Mouse (Mus musculus) embryonic facial prominence, embryonic 12.5 days (tissue): ENCODE results near the gene Il16. TPM values are rescaled to one million over a fixed set of nuclear protein-coding genes. Genes with fewer than 3 reads are reported as not detected.
"Not testable (repeated sequence)": the region's sequence is repeated elsewhere in the genome, so short reads cannot be mapped to it uniquely, and the experiment has no call there.

ENCODE experiments used
- ATAC-seq: fragments of 200-750 bp; cut with Nextera tagmentation; 2 replicates; pipeline ENCODE4 v1.8.0; 2017; ENCODE audit not compliant: insufficient number of reproducible peaks, insufficient read depth, low FRiP score, low TSS enrichment
- H3K27ac ChIP-seq: fragments of 300-500 bp; sonication (generic); 2 replicates; pipeline ENCODE4 v1.5.1; 2016; ENCODE audit warnings: mild to moderate bottlenecking
- H3K27me3 ChIP-seq: fragments of 300-500 bp; sonication (generic); 2 replicates; pipeline ENCODE4 v1.6.1; 2016; ENCODE audit warnings: mild to moderate bottlenecking, moderate library complexity
- H3K36me3 ChIP-seq: fragments of 300-500 bp; sonication (generic); 2 replicates; pipeline ENCODE4 v1.6.1; 2016; ENCODE audit warnings: mild to moderate bottlenecking
- H3K4me1 ChIP-seq: fragments of 300-500 bp; sonication (generic); 2 replicates; pipeline ENCODE4 v1.6.1; 2016
- H3K4me2 ChIP-seq: fragments of 300-500 bp; sonication (generic); replicated peaks from 2 replicates; pipeline ENCODE4 v1.6.1; 2016; ENCODE audit warnings: mild to moderate bottlenecking, moderate library complexity
- H3K4me3 ChIP-seq: fragments of 300-500 bp; sonication (generic); 2 replicates; pipeline ENCODE4 v1.5.1; 2016; ENCODE audit warnings: mild to moderate bottlenecking
- H3K9ac ChIP-seq: fragments of 300-500 bp; sonication (generic); 2 replicates; pipeline ENCODE4 v1.6.1; 2016; ENCODE audit warnings: mild to moderate bottlenecking, moderate library complexity
- H3K9me3 ChIP-seq: fragments of 300-500 bp; sonication (generic); 2 replicates; pipeline ENCODE4 v1.6.1; 2016; ENCODE audit warnings: mild to moderate bottlenecking, moderate library complexity
- WGBS: fragments of 180-500 bp; shearing (Covaris S2); methylation state at CpG from one replicate; pipeline ENCODE4 v1.1.7; 2016; 5-methylcytosine and 5-hydroxymethylcytosine counted together
- polyA plus RNA-seq: library from polyadenylated mRNA; unstranded; fragments of >200 nt; fragmentation: Nextera tagmentation; extraction: Ambion mirVana; gene quantifications from 2 replicates; pipeline ENCODE4 v1.2.1, GENCODE M21; 2016

The Il16 gene
- polyA plus RNA-seq, 1 experiment from 2014 or later = 3.1 TPM

GRCm38 (mm10) chr7:83713639-83714038, 31.9 kb downstream of the Il16 start:
- H3K4me2 ChIP-seq = no peak overlapping the region
- no peaks in the 10 kb centered on the region for H3K36me3 ChIP-seq
- peaks cover 6% of the 10 kb centered on the region; the same call in 1 of the 2 replicates for H3K9me3 ChIP-seq
- no peaks in the 10 kb centered on the region for H3K4me1 ChIP-seq
- H3K27ac ChIP-seq = no peak overlapping the region
- no peak overlapping the region for H3K9ac ChIP-seq
- H3K4me3 ChIP-seq = no peak overlapping the region
- ATAC-seq = no peak
- H3K27me3 ChIP-seq = no peaks in the 10 kb centered on the region
- 74% methylated on average over 1 of the region's 1 CpGs for WGBS

GRCm38 (mm10) chr7:83711676-83712259, 33.8 kb downstream of the Il16 start:
- H3K36me3 ChIP-seq, H3K9me3 ChIP-seq, H3K4me3 ChIP-seq, H3K27me3 ChIP-seq, H3K4me1 ChIP-seq, ATAC-seq, H3K9ac ChIP-seq, H3K4me2 ChIP-seq, H3K27ac ChIP-seq: not testable (repeated sequence)
- WGBS = 89% methylated on average over 10 of the region's 10 CpGs

GRCm38 (mm10) chr7:83703046-83703775, 42.3 kb downstream of the Il16 start:
- Histone ChIP-seq H3K4me2 (0 out of 2 replicates have a peak overlapping the region, but pooled peaks have one; percentile 9), H3K4me3 (no peak overlapping the region), H3K9ac (no peak overlapping the region), H3K4me1 (peaks cover 12% of the 10 kb centered on the region), H3K27me3 (no peaks in the 10 kb centered on the region), H3K9me3 (no peaks in the 10 kb centered on the region), H3K36me3 (no peaks in the 10 kb centered on the region), H3K27ac (peak overlapping the region; percentile 60; the same call in 1 of the 2 replicates)
- ATAC-seq = no peak
- WGBS = 35% methylated on average over 9 of the region's 9 CpGs

GRCm38 (mm10) chr7:83699066-83699745, 46.3 kb downstream of the Il16 start:
- H3K27ac ChIP-seq = no peak overlapping the region
- H3K9ac ChIP-seq = no peak overlapping the region
- 76% methylated on average over 6 of the region's 6 CpGs for WGBS
- H3K36me3 ChIP-seq = no peaks in the 10 kb centered on the region
- H3K4me1 ChIP-seq = peaks cover 12% of the 10 kb centered on the region
- no peak overlapping the region for H3K4me3 ChIP-seq
- ATAC-seq = no peak
- H3K9me3 ChIP-seq = 0 out of 2 replicates have a peak, but pooled peaks cover 5% of the 10 kb centered on the region
- no peak overlapping the region for H3K4me2 ChIP-seq
- no peaks in the 10 kb centered on the region for H3K27me3 ChIP-seq

GRCm38 (mm10) chr7:83695449-83696212, 49.9 kb downstream of the Il16 start:
- H3K27ac ChIP-seq = no peak overlapping the region
- H3K9ac ChIP-seq = no peak overlapping the region
- no peak overlapping the region for H3K4me3 ChIP-seq
- H3K36me3 ChIP-seq = no peaks in the 10 kb centered on the region
- no peak for ATAC-seq
- no peaks in the 10 kb centered on the region for H3K27me3 ChIP-seq
- no peaks in the 10 kb centered on the region for H3K4me1 ChIP-seq
- 29% methylated on average over 6 of the region's 6 CpGs for WGBS
- no peak overlapping the region for H3K4me2 ChIP-seq
- 0 out of 2 replicates have a peak, but pooled peaks cover 5% of the 10 kb centered on the region for H3K9me3 ChIP-seq

- Histone ChIP-seq H3K9me3 (no peaks in the 10 kb centered on the region), H3K27me3 (no peaks in the 10 kb centered on the region), H3K36me3 (no peaks in the 10 kb centered on the region), H3K27ac (no peak overlapping the region), H3K4me2 (no peak overlapping the region), H3K4me1 (peaks cover 9% of the 10 kb centered on the region), H3K9ac (no peak overlapping the region), H3K4me3 (no peak overlapping the region)
- no peak for ATAC-seq
- WGBS = 33% methylated on average over 6 of the region's 6 CpGs
Measured at GRCm38 (mm10) chr7:83682640-83683274, 62.8 kb downstream of the Il16 start.

- Histone ChIP-seq H3K4me2 (no peak overlapping the region), H3K4me3 (no peak overlapping the region), H3K36me3 (no peaks in the 10 kb centered on the region), H3K9me3 (no peaks in the 10 kb centered on the region), H3K27me3 (no peaks in the 10 kb centered on the region), H3K4me1 (peaks cover 5% of the 10 kb centered on the region), H3K27ac (no peak overlapping the region), H3K9ac (no peak overlapping the region)
- no peak for ATAC-seq
- WGBS = 94% methylated on average over 4 of the region's 4 CpGs
Measured at GRCm38 (mm10) chr7:83678506-83678905, 67.0 kb downstream of the Il16 start.

GRCm38 (mm10) chr7:83677296-83677695, 68.2 kb downstream of the Il16 start:
- no peak overlapping the region for H3K27ac ChIP-seq
- no peaks in the 10 kb centered on the region for H3K4me1 ChIP-seq
- no peak overlapping the region for H3K4me3 ChIP-seq
- H3K27me3 ChIP-seq = no peaks in the 10 kb centered on the region
- H3K9me3 ChIP-seq = no peaks in the 10 kb centered on the region
- H3K9ac ChIP-seq = no peak overlapping the region
- WGBS = 85% methylated on average over 3 of the region's 3 CpGs
- H3K36me3 ChIP-seq = no peaks in the 10 kb centered on the region
- H3K4me2 ChIP-seq = no peak overlapping the region
- ATAC-seq = no peak

GRCm38 (mm10) chr7:83675545-83676254, 69.8 kb downstream of the Il16 start:
- H3K36me3 ChIP-seq = no peaks in the 10 kb centered on the region
- H3K9me3 ChIP-seq = no peaks in the 10 kb centered on the region
- H3K4me1 ChIP-seq = no peaks in the 10 kb centered on the region
- no peak overlapping the region for H3K27ac ChIP-seq
- no peak overlapping the region for H3K4me3 ChIP-seq
- no peaks in the 10 kb centered on the region for H3K27me3 ChIP-seq
- no peak for ATAC-seq
- WGBS = 41% methylated on average over 5 of the region's 5 CpGs
- H3K4me2 ChIP-seq = no peak overlapping the region
- H3K9ac ChIP-seq = no peak overlapping the region

- H3K4me1 ChIP-seq = no peaks in the 10 kb centered on the region
- H3K27me3 ChIP-seq = no peaks in the 10 kb centered on the region
- no peak overlapping the region for H3K4me2 ChIP-seq
- H3K9me3 ChIP-seq = no peaks in the 10 kb centered on the region
- H3K27ac ChIP-seq = no peak overlapping the region
- no peak for ATAC-seq
- 87% methylated on average over 6 of the region's 6 CpGs for WGBS
- H3K9ac ChIP-seq = no peak overlapping the region
- no peaks in the 10 kb centered on the region for H3K36me3 ChIP-seq
- H3K4me3 ChIP-seq = no peak overlapping the region
Measured at GRCm38 (mm10) chr7:83671573-83671972, 74.0 kb downstream of the Il16 start.

GRCm38 (mm10) chr7:83668724-83669123, 76.8 kb downstream of the Il16 start:
- H3K27me3 ChIP-seq = no peaks in the 10 kb centered on the region
- H3K36me3 ChIP-seq = no peaks in the 10 kb centered on the region
- no peak overlapping the region for H3K27ac ChIP-seq
- 6% methylated on average over 1 of the region's 1 CpGs for WGBS
- no peak overlapping the region for H3K4me2 ChIP-seq
- H3K4me3 ChIP-seq = no peak overlapping the region
- H3K4me1 ChIP-seq = no peaks in the 10 kb centered on the region
- no peak overlapping the region for H3K9ac ChIP-seq
- ATAC-seq = no peak
- no peaks in the 10 kb centered on the region for H3K9me3 ChIP-seq
